Comparison of ENCODE assay signal across 9 mouse cellular contexts in genomic region chr9:123638668-123639089, GRCm38 (mm10). TPM values are rescaled to one million over a fixed set of nuclear protein-coding genes. Genes with fewer than 3 reads are reported as not detected.
A peak's percentile ranks its signal among the peaks of the same experiment; 100 is the strongest.
DNase-seq lines count a peak whose midpoint lies in the region; ATAC-seq and TF ChIP-seq lines count a peak whose summit lies in the region.
"Had no signal": no experiment of that assay in that cellular context is flagged by ENCODE, and none has a peak within 500 bp of the region (broad histone marks: within the 10 kb centered on the region; RNA-seq: fewer than 3 reads in every experiment).

No protein-coding gene starts in this region.

- H3K4me3 ChIP-seq in liver, adult 2 months (ENCODE audit: insufficient read depth, low read depth, low read length) = no peak overlapping the region
- no peak overlapping the region for H3K4me3 ChIP-seq in lung, postnatal 0 days (ENCODE audit: low read depth, low read length)
- H3K4me3 ChIP-seq in stomach, embryonic 15.5 days (replicated peaks) = no peak overlapping the region

- peak; percentile 87 for ATAC-seq in Patski
- ATAC-seq in lung, postnatal 0 days = no peak
- ATAC-seq in stomach, embryonic 15.5 days (ENCODE audit: insufficient read depth, low FRiP score, low read depth) = 0 out of 2 replicates have a peak, but pooled peaks have one; percentile 39

- in situ Hi-C loops in Patski (cut with MboI; ENCODE audit: low pct_unique_long_range_greater_than_20kb) = no loop called here

- CTCF ChIA-PET in Patski (lab: Charles Lee) = interaction anchor here (0.6 to 1.3 kb wide), 4 partner anchors 8 to 163 kb away, joined by 3 to 5 read pairs (median 4); no protein-coding TSS in a partner anchor

- no peaks in the 10 kb centered on the region for H3K79me2 ChIP-seq in liver, adult 2 months (ENCODE audit: control insufficient read depth, insufficient read depth, low read length)

- TF ChIP-seq EP300 in lung, postnatal 0 days (IDR thresholded peaks at IDR 0.05) = no peak

- TF ChIP-seq CTCF in liver, adult 2 months (IDR thresholded peaks at IDR 0.05; ENCODE audit: low read depth, low read length) = peak; percentile 44; the same call in 1 of the 2 replicates
- peak; percentile 78 for TF ChIP-seq CTCF in Patski (IDR thresholded peaks at IDR 0.05)
- peak; percentile 72 for TF ChIP-seq CTCF in lung, postnatal 0 days (IDR thresholded peaks at IDR 0.05)

- no peak for TF ChIP-seq POLR2A in liver, adult 2 months (IDR thresholded peaks at IDR 0.05; ENCODE audit: extremely low read depth, insufficient read depth, low read length)

- no peaks in the 10 kb centered on the region for H3K27me3 ChIP-seq in liver, adult 2 months (ENCODE audit: control insufficient read depth, insufficient read depth, low read length)
- peaks cover 21% of the 10 kb centered on the region for H3K27me3 ChIP-seq in Patski
- no peaks in the 10 kb centered on the region for H3K27me3 ChIP-seq in lung, postnatal 0 days (replicated peaks; ENCODE audit: insufficient read depth, low read length)
- no peaks in the 10 kb centered on the region for H3K27me3 ChIP-seq in stomach, embryonic 15.5 days (replicated peaks)

- H3K9ac ChIP-seq in liver, adult 2 months (ENCODE audit: low read depth, low read length) = no peak overlapping the region
- H3K9ac ChIP-seq in lung, postnatal 0 days (replicated peaks; ENCODE audit: low read depth) = no peak overlapping the region
- H3K9ac ChIP-seq in stomach, embryonic 15.5 days = no peak overlapping the region

- H3K4me1 ChIP-seq in liver, adult 2 months (ENCODE audit: control insufficient read depth, insufficient read depth, low read length) = no peaks in the 10 kb centered on the region
- H3K4me1 ChIP-seq in lung, postnatal 0 days (ENCODE audit: insufficient read depth, low read depth, low read length) = no peaks in the 10 kb centered on the region
- no peaks in the 10 kb centered on the region for H3K4me1 ChIP-seq in stomach, embryonic 15.5 days

- DNase-seq in liver, adult 2 months (ENCODE audit: extremely low read depth, low read depth, low spot score) = peak; percentile 32
- no peak for DNase-seq in liver
- DNase-seq in Patski (ENCODE audit: low read depth, low spot score) = no peak
- peak; percentile 10 for DNase-seq in embryo, embryonic 9.5 days (ENCODE audit: extremely low spot score)
- peak; percentile 73 to 88 for DNase-seq in kidney, adult 8-10 months
- peak; percentile 65 for DNase-seq in lung, postnatal 0 days (ENCODE audit: low spot score)
- no peak for DNase-seq in gastrocnemius, adult 18-20 months (ENCODE audit: low spot score)

- POLR2A ChIA-PET in Patski (lab: Charles Lee) = no interaction called here

- no peaks in the 10 kb centered on the region for H3K9me3 ChIP-seq in lung, postnatal 0 days (ENCODE audit: low read length)
- no peaks in the 10 kb centered on the region for H3K9me3 ChIP-seq in stomach, embryonic 15.5 days

- H3K4me2 ChIP-seq in lung, postnatal 0 days (replicated peaks; ENCODE audit: low read depth, low read length) = no peak overlapping the region
- no peak overlapping the region for H3K4me2 ChIP-seq in stomach, embryonic 15.5 days

- 36% methylated on average over 1 of the region's 1 CpGs for WGBS in liver, adult 2 months
- WGBS in lung, postnatal 0 days = 63% methylated on average over 1 of the region's 1 CpGs
- WGBS in stomach, embryonic 15.5 days = 55% methylated on average over 1 of the region's 1 CpGs

- no peak overlapping the region for H3K27ac ChIP-seq in liver, adult 2 months (replicated peaks; ENCODE audit: insufficient read depth, low read depth, low read length)
- no peak overlapping the region for H3K27ac ChIP-seq in lung, postnatal 0 days (ENCODE audit: low read length)
- H3K27ac ChIP-seq in stomach, embryonic 15.5 days = no peak overlapping the region
- H3K27ac ChIP-seq: macrophage had no signal

- no peaks in the 10 kb centered on the region for H3K36me3 ChIP-seq in liver, adult 2 months (ENCODE audit: control insufficient read depth, insufficient read depth, low read length)
- no peaks in the 10 kb centered on the region for H3K36me3 ChIP-seq in lung, postnatal 0 days (ENCODE audit: insufficient read depth, low read length)
- no peaks in the 10 kb centered on the region for H3K36me3 ChIP-seq in stomach, embryonic 15.5 days

RNA-seq across cellular contexts. Expression of gene Slc6a20b, which starts 6.3 kb away (rescaled TPM):
- 0.07 TPM in 1 of 2 replicates, not detected in the other for total RNA-seq in liver, adult 2 months (2014; rRNA removed)
- polyA plus RNA-seq in liver, adult 2 months (2012; rRNA removed) = not detected in 2 replicates
- polyA plus RNA-seq in Patski (2021) = 0.37 TPM
- polyA plus RNA-seq in lung, postnatal 0 days (2015; fragmentation: Nextera tagmentation; extraction: Ambion mirVana) = 0.12 and 0.17 TPM in 2 replicates
- 0.28 and 0.30 TPM in 2 replicates for polyA plus RNA-seq in stomach, embryonic 15.5 days (2015; fragmentation: Nextera tagmentation; extraction: Ambion mirVana)
- total RNA-seq in gastrocnemius, adult 18-20 months (2021) = not detected

RNA-seq across cellular contexts. Expression of gene Ccr9, which starts 39.6 kb away (rescaled TPM):
- 0.18 and 0.20 TPM in 2 replicates for total RNA-seq in liver, adult 2 months (2014; rRNA removed)
- 0.21 and 0.22 TPM in 2 replicates for polyA plus RNA-seq in liver, adult 2 months (2012; rRNA removed)
- polyA plus RNA-seq in Patski (2021) = 0.01 TPM
- 0.29 and 0.35 TPM in 2 replicates for polyA plus RNA-seq in lung, postnatal 0 days (2015; fragmentation: Nextera tagmentation; extraction: Ambion mirVana)
- 0.34 and 0.41 TPM in 2 replicates for polyA plus RNA-seq in stomach, embryonic 15.5 days (2015; fragmentation: Nextera tagmentation; extraction: Ambion mirVana)
- total RNA-seq in gastrocnemius, adult 18-20 months (2021) = not detected

RNA-seq across cellular contexts. Expression of gene Slc6a20a, which starts 40.0 kb away (rescaled TPM):
- not detected in 2 replicates for total RNA-seq in liver, adult 2 months (2014; rRNA removed)
- polyA plus RNA-seq in liver, adult 2 months (2012; rRNA removed) = not detected in 2 replicates
- polyA plus RNA-seq in Patski (2021) = not detected
- polyA plus RNA-seq in lung, postnatal 0 days (2015; fragmentation: Nextera tagmentation; extraction: Ambion mirVana) = 0.12 and 0.24 TPM in 2 replicates
- 3.8 and 4.9 TPM in 2 replicates for polyA plus RNA-seq in stomach, embryonic 15.5 days (2015; fragmentation: Nextera tagmentation; extraction: Ambion mirVana)
- under 1 TPM in 1 of 2 experiments, not detected in 1; 0.05 TPM for total RNA-seq in gastrocnemius, adult 18-20 months (2021)

Comparison
In these comparisons a context has a peak if more than half of its experiments do, and no peak if none do; other contexts are left out.
1. DNase-seq: peak in liver, adult 2 months (single experiment), embryo, embryonic 9.5 days (single experiment), kidney, adult 8-10 months (2 of 2) and lung, postnatal 0 days (single experiment); none in liver (single experiment), Patski (single experiment) and gastrocnemius, adult 18-20 months (single experiment).
2. Peak in every context shown above with its lines, with median percentiles within 50 percentile points of each other: CTCF ChIP-seq.